Mouse (Mus musculus): ENCODE results near the gene Prl.

GRCm38 (mm10) chr13:27042185-27042584, 15.2 kb upstream of the Prl start:
- no peak for TF ChIP-seq CTCF (IDR thresholded peaks at IDR 0.05; ENCODE audit: borderline replicate concordance, extremely low read depth, insufficient read depth, insufficient read length)
- TF ChIP-seq POLR2A (IDR thresholded peaks at IDR 0.05; ENCODE audit: borderline replicate concordance, extremely low read depth, insufficient read depth, insufficient read length, poor library complexity, severe bottlenecking): no peak

Data from brain, embryonic 14.5 days (tissue).